Mouse (Mus musculus) liver (tissue): ENCODE measurements around the gene Crkl.

Experiments
- DNase-seq: peaks from one replicate; pipeline ENCODE4 v3.0.0-alpha.2; 2020; ENCODE audit warnings: mixed read lengths

Gene Crkl

GRCm38 (mm10) chr16:17451541-17452372, at the start of gene Crkl:
Gene Crkl, plus strand, starts transcription at chr16:17451987.
- peak; percentile 98 for DNase-seq

GRCm38 (mm10) chr16:17402855-17403254, 48.9 kb upstream of the Crkl start:
- peak; percentile 32 for DNase-seq

GRCm38 (mm10) chr16:17405271-17405696, 46.5 kb upstream of the Crkl start:
- DNase-seq, result peak; percentile 76

GRCm38 (mm10) chr16:17405736-17406443, 45.9 kb upstream of the Crkl start, which contains the start of the genes Snap29 and Pi4ka:
Gene Snap29, plus strand, starts transcription at chr16:17405986.
Gene Pi4ka, minus strand, starts transcription at chr16:17406314.
- peak; percentile 100 for DNase-seq

GRCm38 (mm10) chr16:17406512-17407231, 45.1 kb upstream of the Crkl start:
- DNase-seq, result no peak

- DNase-seq, result no peak
Measured at GRCm38 (mm10) chr16:17409046-17409445, 42.7 kb upstream of the Crkl start.

- peak; percentile 45 for DNase-seq
Measured at GRCm38 (mm10) chr16:17410209-17410608, 41.6 kb upstream of the Crkl start.

GRCm38 (mm10) chr16:17423021-17423420, 28.8 kb upstream of the Crkl start:
- DNase-seq, result no peak

- no peak for DNase-seq
Measured at GRCm38 (mm10) chr16:17432576-17432975, 19.2 kb upstream of the Crkl start.

- DNase-seq, result peak; percentile 73
Measured at GRCm38 (mm10) chr16:17452373-17452715, 557 bp downstream of the Crkl start.

- no peak for DNase-seq
Measured at GRCm38 (mm10) chr16:17456901-17457300, 5.1 kb downstream of the Crkl start.

- DNase-seq, result peak; percentile 58
Measured at GRCm38 (mm10) chr16:17460254-17460653, 8.5 kb downstream of the Crkl start.

- DNase-seq, result no peak
Measured at GRCm38 (mm10) chr16:17461596-17461995, 9.8 kb downstream of the Crkl start.

GRCm38 (mm10) chr16:17463184-17463583, 11.4 kb downstream of the Crkl start:
- DNase-seq, result no peak

- no peak for DNase-seq
Measured at GRCm38 (mm10) chr16:17466875-17467663, 15.3 kb downstream of the Crkl start.

- no peak for DNase-seq
Measured at GRCm38 (mm10) chr16:17472498-17472897, 20.7 kb downstream of the Crkl start.

GRCm38 (mm10) chr16:17474091-17474490, 22.3 kb downstream of the Crkl start:
- DNase-seq, result peak; percentile 29

- DNase-seq, result no peak
Measured at GRCm38 (mm10) chr16:17474761-17475160, 23.0 kb downstream of the Crkl start.

- DNase-seq, result no peak
Measured at GRCm38 (mm10) chr16:17475326-17475725, 23.5 kb downstream of the Crkl start.

GRCm38 (mm10) chr16:17478331-17478943, 26.6 kb downstream of the Crkl start:
- DNase-seq, result no peak

GRCm38 (mm10) chr16:17481465-17481864, 29.7 kb downstream of the Crkl start:
- DNase-seq, result no peak

- DNase-seq, result peak; percentile 47
Measured at GRCm38 (mm10) chr16:17486505-17486904, 34.7 kb downstream of the Crkl start.
